Mouse (Mus musculus) olfactory bulb, adult 2 months (tissue): ENCODE measurements at regions not wholly inside any gene's neighbourhood (a gene's known extent, or its start where the extent isn't known, plus 50 kb on each side); places are given as distances from the start of the nearest gene placed in this dataset.

Experiments used
- H3K27ac ChIP-seq: fragments of 200-500 bp; 2 replicates; pipeline ENCODE4 v1.5.1; 2012; ENCODE audit warnings: low read depth, low read length; ENCODE audit not compliant: insufficient read depth
- H3K4me1 ChIP-seq: fragments of 200-500 bp; 2 replicates; pipeline ENCODE4 v1.6.1; 2012; ENCODE audit warnings: low read length; ENCODE audit not compliant: control insufficient read depth, insufficient read depth
- H3K4me3 ChIP-seq: fragments of 200-500 bp; 2 replicates; pipeline ENCODE4 v1.5.1; 2012; ENCODE audit warnings: mild to moderate bottlenecking, low read depth, low read length, moderate library complexity; ENCODE audit not compliant: insufficient read depth
- CTCF ChIP-seq: fragments of 200-500 bp; IDR thresholded peaks from 2 replicates; pipeline ENCODE4 v1.5.1; 2012; ENCODE audit warnings: low read depth, mild to moderate bottlenecking, low read length, moderate library complexity; ENCODE audit not compliant: insufficient read depth
- POLR2A ChIP-seq: fragments of 200-500 bp; IDR thresholded peaks from 2 replicates; pipeline ENCODE4 v1.6.1; 2012; ENCODE audit warnings: mild to moderate bottlenecking, low read depth, low read length, moderate library complexity; ENCODE audit not compliant: insufficient read depth
- WGBS: fragments of 180-500 bp; shearing (Covaris S2); methylation state at CpG from one replicate; pipeline ENCODE4 v1.1.7; 2018; 5-methylcytosine and 5-hydroxymethylcytosine counted together

DNA sequence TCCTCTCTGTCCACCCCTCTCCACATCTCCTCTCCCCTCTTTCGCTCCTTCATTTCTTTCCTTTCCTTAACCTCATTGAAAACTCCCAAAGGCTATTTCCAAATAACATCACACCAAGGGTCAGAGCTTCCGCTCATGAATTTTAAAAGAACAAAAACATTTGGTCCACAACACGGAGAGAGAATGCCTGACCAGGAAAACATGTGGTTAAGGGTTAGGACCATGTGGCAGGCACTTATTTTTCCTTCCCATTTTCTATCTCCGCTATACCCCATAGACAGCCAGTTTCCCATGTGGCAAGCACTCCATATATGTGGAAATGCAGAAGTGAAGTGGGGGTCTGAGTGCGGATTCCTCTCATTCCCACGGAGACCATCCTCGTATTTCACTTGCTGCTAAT lies 105.2 kb upstream of the Cpm start:
- Histone ChIP-seq H3K4me3 (no peak overlapping the region), H3K27ac (no peak overlapping the region), H3K4me1 (no peaks in the 10 kb centered on the region)
- WGBS, result 80% methylated on average over 7 of the region's 7 CpGs
- TF ChIP-seq POLR2A (no peak), CTCF (no peak)

DNA sequence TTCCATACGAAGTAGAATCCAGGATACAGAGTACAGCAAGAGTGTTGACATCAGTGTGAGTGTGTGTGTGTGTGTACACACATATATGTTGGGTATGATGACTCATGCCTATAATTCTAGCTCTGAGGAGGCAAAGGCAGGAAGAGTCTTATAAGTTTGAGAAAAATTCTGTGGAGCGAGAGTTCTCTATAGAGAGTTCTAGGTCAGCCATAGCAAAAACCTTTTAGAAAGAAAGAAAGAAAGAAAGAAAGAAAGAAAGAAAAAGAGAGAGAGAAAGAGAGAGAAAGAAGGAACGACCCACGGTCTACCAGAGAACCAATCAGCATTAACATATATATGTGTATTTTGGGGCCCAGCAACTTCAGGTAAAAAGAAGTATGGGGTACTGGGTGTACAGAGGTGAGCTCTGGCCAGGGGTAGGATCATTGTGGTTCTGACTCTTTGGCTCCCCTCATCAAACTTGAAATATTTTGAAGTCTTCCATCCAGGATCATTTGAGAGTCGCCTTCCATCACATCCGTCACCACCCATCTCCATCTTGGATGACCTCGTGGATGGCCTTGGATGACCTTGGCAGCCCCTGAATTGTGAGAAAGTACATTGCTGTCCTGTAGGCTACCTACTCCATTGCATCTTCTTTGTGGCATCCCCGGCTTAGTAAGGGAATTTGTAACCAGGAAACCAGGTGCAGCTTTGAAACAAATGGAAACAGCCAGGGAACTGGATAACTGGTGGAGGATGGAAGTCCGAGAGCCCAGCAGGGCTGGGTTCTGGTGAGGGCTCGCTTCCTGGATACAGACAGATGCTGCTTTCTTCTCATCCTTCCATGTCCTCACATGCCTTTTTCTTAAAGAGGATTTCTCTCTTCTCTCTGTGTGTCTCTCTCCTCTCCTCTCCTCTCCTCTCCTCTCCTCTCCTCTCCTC lies 106.1 kb upstream of the Cpm start:
- TF ChIP-seq POLR2A (no peak), CTCF (no peak)
- Histone ChIP-seq H3K4me1 (no peaks in the 10 kb centered on the region), H3K27ac (no peak overlapping the region), H3K4me3 (no peak overlapping the region)
- WGBS, result 92% methylated on average over 10 of the region's 10 CpGs

DNA sequence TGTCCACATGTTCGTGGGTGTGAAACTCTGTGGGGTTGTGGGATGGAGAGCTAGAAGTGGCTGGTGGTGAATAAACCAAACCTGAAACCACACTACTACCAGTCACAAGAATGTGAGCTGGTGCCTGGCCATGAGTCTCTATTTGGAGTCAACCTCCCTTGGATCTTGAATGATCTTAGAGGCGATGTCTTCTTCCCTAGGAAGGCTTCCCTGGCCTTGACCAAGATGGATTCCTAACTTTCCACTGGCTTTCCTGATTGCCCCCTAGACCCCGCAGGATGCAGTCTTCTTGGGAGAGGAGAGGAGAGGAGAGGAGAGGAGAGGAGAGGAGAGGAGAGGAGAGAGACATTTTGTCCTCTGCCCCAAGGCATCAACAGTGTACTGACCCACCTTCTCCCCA lies 106.9 kb upstream of the Cpm start:
- Histone ChIP-seq H3K27ac (no peak overlapping the region), H3K4me3 (no peak overlapping the region), H3K4me1 (no peaks in the 10 kb centered on the region)
- 96% methylated on average over 2 of the region's 3 CpGs for WGBS
- TF ChIP-seq CTCF (no peak), POLR2A (no peak)

DNA sequence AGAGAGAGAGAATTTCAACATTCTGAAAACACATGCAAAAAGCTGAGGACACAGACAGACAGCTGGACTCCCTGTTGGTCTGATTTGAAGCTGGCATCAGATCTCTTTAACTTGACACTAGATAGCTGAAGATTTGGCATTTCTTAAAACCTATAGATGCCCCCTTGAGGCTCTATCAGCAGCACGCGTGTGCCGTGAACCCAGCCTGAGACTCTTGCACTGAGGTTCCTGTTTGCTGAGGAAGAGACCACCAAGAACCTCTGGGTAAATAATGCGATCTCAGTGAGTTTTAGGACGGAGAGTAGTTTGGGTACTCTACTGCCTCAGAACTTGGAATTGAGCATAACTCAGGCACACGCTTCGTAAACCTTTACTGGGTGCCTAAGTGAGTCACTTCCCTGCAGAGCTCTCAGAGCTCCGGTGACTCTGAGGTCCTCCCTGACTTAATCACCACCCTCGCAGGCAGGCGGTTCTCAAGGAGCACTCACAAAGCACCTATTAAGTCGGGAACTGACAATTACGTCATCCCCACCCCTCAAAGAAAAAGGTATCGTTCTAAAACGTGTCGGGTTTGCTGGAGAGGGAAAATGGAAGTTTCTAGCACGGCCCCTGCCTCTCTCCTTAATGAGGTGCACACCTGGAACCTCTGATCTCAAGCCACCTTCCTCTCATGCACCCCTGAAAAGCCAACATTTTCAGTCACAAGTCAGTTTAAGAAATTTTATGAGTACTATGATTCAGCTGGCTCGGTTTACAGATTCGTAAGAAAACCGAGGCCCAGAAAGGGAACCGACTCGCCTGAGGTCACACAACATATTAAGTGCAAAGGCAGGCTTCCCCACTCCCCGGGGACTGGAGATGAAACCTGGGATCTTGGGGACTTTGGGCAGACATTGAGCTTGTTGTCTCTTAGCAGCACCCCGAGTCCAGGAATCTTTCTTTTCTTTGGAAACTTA lies 107.7 kb upstream of the Cpm start:
- no peak for TF ChIP-seq POLR2A
- no peak for TF ChIP-seq CTCF
- Histone ChIP-seq H3K4me3 (no peak overlapping the region), H3K4me1 (no peaks in the 10 kb centered on the region), H3K27ac (no peak overlapping the region)
- 56% methylated on average over 23 of the region's 23 CpGs for WGBS

DNA sequence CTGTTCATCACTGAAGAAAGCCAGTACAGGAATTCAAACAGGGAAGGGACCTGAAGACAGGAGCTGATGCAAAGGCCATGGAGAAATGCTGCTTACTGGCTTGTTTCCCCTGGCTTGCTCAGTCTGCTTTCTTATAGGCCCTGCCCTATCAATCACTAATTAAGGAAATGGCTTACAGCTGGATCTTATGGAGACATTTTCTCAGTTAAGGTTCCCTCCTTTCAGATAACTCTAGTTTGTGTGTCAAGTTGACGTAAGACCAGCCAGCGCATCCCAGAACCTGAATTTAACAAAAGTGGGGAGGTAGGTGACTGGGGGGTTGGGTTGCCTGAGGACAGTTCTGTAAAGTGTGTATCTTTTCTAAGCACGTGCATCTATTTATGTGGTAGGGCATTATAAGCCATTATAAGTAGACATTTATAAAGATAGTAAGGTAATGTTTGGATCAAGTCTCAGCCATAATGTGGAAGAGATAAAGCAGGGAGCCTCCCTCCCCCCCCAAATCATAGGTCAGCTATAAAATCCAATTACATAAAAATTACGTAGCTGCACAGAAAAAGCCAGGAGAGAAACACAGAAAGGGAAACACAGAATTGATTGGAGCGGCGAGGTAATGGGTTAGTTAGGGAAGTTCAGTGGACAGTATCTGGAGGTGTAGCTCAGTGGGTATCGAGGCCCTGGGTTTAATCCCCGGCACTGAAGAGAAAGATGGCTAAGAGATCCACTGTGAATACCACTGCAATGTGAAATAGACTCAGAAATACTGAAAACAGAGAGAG lies 108.6 kb upstream of the Cpm start:
- H3K4me3 ChIP-seq, result no peak overlapping the region
- H3K27ac ChIP-seq, result no peak overlapping the region
- 95% methylated on average over 8 of the region's 8 CpGs for WGBS
- H3K4me1 ChIP-seq, result no peaks in the 10 kb centered on the region
- TF ChIP-seq CTCF (no peak), POLR2A (no peak)

DNA sequence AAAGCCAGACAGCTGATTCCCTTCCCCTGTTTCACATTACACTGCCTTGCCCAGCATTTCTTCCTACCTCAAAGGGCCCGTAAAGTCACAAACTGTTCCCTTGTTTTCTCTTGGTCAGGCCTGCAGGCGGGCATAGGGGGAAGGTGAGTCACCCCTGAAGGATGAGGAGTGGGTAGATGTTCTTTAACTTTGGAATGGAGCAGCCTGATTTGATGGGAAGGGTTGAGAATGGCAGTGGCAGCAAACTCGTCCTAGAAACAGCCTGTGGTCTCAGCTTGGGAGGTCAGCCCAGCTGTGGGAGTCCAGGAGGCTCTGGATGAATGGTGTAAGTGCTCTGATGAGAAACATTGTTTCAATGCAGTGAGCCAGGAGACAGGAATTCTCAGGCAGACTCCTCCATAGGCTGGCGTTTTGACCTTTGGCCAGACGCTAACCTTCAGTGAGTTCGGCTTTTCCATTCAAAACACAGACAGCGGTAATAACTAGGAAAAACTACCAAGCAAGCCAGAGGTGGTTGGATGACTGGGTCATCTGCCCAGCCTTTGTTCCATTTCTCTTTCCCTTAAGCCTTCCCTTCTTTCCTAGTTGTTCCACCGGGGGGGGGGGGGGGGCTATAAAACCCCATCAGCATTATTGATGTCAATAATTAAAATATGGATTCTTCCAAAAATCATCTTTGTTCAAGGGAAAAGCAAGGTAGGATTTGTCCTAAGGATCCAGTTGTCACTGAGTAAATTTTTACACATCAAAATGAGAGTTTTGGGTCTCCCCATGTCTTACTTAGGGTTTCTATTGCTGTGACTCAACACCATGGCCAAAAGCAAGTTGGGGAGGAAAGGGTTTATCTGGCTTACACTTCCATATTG lies 109.4 kb upstream of the Cpm start:
- Histone ChIP-seq H3K27ac (no peak overlapping the region), H3K4me3 (no peak overlapping the region), H3K4me1 (no peaks in the 10 kb centered on the region)
- no peak for TF ChIP-seq POLR2A
- TF ChIP-seq CTCF, result no peak
- 82% methylated on average over 8 of the region's 8 CpGs for WGBS

DNA sequence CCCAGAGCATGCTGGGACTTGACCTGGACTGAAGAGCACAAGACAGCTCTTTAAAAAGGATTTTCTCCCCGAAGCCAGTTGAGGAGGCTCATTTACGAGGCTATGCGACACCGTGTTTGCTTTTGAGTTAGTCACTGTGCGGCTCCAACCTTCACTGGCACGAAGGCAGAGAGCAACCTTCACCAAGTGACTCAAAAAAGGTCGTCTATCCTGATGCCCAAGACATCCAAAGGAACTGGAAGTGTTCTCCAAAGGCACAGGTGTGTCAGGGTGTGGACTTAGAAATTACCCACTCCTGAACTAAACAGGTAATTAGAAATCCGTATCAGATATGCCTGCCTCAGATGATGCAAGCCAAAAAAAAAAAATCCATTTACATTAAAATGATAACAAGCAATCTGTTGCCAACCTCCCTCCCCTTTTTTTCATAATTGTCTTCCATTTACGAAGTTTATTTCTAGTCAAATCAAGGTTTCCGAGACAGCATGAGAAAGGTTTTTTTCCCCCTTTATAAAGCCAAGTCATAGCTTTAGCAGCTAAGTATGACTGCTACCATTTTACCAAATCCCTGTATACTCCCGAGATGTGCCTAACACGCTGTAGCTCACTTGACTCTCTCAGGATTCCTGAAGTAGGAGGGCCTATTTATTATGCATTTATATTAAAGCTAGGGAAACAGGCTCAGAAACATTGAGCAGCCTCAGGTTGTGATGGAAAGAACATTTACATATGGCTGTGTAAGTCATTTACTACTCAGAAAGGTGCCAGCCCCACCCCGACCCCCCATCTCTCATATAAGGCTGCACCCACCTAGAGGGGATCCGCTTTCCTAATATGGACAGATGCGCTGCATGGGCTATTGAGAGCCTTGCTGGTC lies 110.3 kb upstream of the Cpm start:
- no peak overlapping the region for H3K27ac ChIP-seq
- WGBS, result 83% methylated on average over 15 of the region's 15 CpGs

More for the DNA sequence above, 110.3 kb upstream of the Cpm start:
- Histone ChIP-seq H3K4me1 (no peaks in the 10 kb centered on the region), H3K4me3 (no peak overlapping the region)
- TF ChIP-seq POLR2A (no peak), CTCF (no peak)
